Mouse (Mus musculus): ENCODE data around the gene Pon3.
A peak's percentile ranks its signal among the peaks of the same experiment; 100 is the strongest.

The Pon3 gene

DNA sequence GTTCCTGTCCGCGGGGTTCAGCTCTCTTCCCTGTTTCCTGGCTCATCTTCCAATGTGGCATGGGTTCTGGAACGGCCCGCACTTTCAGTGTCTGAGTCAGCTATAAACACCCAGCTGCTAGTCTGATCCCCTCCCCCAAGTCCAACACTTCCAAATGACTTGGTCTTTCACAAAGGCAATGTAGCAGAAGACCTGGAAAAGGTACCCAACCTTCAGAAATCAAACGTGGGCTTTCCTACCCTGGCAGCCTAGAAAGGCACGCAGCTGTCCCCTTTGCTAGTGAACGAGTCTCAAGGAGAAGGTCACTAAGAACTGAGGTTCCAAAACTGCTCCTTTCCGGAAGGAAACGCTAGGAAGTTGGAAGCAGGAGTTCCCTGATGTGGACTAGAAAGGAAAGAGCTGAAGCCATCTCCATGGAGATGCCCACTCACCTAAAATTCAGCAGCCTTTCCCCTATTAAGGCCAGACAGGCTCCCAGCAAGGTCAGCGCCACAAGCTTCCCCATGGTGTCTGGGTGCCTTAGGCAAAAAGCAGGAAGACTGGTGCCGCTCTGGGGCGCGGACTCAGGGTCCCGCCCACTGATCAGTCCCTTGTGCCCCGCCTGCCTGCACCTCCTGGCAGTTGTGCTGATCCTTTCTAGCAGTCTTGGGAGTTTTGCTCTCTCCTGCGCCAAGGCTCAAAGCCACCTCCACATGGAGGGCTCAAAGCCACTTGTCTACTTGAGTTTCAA lies at the start of gene Pon3:
Pon3 (minus strand) TSS at position 565 of the 730 bp plus-strand sequence.
- DNase-seq (ENCODE audit: low read depth, low spot score), result peak; percentile 91

DNA sequence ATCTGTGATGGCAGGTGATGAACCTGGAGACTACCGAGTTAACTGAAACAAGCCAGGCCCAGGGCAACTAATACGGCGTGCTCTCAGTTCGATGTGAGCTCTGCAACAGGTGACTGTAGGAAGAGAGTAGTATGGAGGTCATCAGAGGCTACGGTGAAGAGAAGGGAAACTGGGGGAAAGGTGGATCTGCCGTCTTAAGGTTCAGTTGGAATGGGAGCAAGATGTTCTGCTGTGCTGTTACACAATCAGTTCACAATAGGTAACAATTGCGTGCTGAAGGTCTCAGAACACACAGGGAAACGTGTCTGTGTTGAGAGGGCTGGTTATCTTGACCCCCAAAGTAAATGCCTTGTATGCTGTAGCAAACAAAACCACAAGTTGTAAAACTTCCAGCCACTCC lies 48.9 kb upstream of the Pon3 start:
- no peak for DNase-seq (ENCODE audit: low read depth, low spot score)

DNA sequence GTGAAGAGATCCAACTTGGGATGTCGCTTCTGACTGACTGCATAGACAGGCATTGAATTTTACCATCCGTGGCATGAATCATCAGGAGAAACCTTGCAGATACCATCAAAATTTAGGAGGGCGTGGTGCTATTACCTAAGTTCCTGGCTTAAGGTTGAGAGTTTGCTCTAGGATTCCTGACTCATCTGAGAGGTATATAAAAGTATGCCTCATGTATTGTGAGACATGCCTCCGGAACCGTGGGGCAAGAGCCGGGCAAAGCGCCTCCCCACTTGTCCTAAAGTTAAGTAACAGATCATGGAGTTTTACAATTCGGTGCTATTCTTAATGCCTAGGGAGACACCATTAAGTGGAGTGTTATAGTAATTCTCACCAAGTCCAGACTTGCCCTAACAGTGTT lies 44.5 kb upstream of the Pon3 start:
- no peak for DNase-seq (ENCODE audit: low read depth, low spot score)

DNA sequence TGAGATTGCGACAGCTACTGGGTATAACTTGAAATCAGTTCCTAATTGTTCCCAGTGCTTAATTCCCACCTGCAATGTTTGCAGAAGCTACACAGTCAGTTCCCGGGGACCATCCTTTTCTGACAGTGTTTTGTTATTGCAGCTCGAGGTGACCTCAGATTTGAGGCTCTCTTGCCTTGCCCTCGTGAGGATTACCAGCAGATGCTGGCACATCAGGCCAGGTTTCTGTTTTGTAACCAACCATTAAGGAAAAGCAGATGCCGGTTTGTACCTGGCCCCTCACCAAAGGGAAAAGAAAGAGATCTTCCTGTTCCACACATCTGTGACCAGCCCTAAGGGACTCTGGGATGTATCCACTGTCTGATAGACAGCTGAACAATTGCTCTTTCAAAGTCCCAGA lies 43.5 kb upstream of the Pon3 start:
- no peak for DNase-seq (ENCODE audit: low read depth, low spot score)

DNA sequence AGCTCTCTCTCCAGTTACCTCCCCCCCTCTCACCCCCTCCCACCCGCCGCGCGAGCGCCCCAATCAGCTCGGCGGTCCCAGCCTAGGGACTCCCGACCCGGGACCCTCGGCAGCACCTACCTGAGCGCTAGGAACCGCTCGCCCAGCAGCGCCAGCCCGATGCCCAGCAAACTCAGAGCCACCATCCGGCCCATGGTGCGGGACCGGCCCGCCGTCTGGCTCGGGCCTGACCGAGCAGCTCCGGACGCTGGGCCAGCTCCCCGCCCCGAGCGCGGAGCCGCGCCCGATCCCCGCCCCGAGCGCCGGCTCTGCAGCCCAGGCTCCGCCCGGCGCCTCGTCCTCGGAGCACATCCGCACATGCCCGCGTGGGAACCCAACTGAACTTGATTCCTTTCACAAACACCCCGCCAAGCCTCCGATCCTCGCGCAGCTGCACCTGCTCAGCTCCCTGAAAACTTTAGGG lies 42.0 kb upstream of the Pon3 start, which contains the start of gene Pon2:
Pon2 (minus strand) TSS at position 364 of the 463 bp plus-strand sequence.
- peak; percentile 81 for DNase-seq (ENCODE audit: low read depth, low spot score)

DNA sequence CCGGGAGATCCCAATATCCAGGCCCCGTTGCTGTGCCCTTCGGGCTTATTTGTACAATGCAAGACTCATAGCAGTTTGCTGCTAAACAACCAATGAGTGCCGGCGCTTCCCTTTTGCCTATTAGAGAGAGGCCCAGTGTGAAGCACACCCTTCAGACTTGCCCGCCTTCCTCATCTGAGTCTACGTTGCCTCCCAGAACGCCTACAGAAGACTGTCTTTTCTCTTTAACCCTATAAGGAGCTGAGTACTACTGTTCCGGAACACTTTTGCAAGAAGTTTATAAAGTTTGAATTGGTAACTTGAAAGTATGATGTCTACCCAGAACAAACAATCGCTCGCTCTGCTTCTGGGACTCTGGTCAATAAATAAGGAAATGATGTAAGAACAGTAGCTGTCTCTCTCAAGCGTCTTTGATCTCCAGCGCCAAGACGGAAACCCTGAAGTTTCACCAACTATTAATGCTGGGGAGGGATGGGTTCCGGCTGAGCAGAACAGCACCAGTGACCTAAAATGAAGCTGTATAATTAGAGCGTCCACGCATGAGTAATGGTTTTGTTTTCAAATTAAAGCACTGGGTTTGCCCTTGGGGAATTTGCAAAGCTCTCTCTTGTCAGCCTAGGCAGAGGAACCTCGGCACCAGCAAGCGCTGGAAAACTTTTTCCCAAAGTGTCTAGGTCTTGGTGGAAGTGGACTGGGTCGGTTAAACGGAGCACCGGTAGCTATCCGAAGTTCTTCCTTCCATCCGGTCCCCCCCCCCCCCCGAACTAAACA lies 41.4 kb upstream of the Pon3 start:
- DNase-seq (ENCODE audit: low read depth, low spot score), result peak; percentile 46

DNA sequence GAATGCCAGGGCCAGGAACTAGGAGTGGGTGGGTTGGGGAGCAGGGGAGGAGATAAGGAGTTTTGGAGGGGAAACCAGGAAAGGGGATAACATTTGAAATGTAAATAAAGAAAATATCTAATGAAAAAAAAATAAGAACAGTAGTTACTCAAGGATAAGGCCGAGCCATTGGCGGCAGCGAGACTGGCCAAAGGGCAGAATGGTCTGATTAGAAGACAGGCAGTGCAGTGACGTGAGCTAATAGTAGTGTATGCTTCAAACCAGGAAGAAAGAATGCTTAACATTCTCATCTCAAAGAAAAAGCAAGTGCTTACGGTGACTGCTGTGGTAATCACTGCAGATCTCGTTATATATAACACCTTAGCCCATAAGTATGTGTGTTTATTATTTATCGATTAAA lies 40.0 kb upstream of the Pon3 start:
- no peak for DNase-seq (ENCODE audit: low read depth, low spot score)

DNA sequence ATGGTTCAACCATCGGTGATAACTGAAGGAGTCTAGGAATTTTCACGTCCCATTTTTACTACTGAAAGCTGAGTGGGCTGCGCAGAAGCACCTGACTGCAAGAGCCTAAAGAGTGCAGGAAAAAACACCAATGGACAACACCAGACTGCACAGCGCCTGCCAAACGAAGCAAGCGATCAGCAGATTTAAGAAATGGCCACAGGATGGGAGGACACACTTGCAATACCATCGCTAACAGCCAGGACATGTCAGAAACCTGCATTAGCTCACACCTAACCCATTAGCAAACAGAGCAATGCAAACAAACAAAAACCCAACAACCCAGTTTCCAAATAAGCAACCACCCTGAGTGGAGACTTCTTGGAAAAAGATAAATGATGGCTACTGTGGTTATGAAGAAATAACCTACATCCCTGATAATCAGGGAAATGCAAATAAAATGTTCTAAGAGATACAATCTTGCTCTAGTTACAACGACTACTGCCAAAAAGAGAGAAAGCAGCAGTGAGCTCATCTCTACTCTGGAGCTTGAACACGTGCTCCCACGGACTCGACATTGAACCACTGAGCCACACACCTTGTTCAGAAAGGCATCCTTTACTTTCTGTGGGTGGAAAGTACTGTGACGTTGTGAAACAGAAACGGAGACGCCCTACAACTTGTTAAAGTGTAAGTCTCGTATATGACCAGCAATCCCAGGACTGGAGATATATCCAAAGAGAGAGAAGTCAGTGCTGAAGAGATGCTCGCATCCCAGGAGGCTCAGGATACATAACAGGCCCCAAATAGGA lies 38.8 kb upstream of the Pon3 start:
- no peak for DNase-seq (ENCODE audit: low read depth, low spot score)

DNA sequence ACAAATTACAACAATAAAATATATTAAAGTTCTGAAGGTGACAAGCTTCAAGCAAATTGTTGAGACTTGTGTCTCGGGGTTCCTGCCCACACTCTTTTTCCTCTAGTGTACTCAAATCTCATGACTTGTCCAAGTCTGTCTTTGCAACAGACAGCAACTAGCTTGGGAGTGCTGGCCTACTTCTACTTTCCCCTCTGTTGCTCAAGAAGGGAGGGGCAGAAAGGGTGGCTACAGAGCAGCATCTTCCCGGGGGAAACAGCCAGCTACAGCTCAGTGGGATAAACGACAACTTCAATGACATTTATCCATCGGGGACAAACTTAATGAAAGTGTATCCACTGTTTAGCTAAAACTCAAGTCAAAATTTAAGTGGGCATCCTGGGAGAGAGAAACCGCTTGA lies 36.8 kb upstream of the Pon3 start:
- no peak for DNase-seq (ENCODE audit: low read depth, low spot score)

DNA sequence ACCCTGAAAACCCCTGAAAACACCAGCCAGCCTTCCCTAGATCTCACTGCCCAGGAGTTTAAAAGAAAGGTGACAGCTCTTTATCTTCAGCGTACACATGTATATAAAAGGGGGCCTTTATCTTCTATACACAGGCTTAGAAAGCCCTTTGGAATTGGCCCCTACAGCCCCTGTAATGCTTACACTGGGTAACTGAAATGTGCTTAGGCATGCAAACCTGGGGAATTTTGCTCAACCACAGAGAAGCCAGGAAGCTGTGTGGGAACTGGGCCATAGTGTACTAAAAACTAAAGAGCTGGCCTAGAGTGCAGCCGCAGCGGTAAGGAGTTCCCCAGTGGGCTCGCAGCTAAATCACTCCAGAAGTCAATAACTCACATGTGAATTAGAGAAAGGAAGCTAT lies 35.4 kb upstream of the Pon3 start:
- DNase-seq (ENCODE audit: low read depth, low spot score), result no peak

DNA sequence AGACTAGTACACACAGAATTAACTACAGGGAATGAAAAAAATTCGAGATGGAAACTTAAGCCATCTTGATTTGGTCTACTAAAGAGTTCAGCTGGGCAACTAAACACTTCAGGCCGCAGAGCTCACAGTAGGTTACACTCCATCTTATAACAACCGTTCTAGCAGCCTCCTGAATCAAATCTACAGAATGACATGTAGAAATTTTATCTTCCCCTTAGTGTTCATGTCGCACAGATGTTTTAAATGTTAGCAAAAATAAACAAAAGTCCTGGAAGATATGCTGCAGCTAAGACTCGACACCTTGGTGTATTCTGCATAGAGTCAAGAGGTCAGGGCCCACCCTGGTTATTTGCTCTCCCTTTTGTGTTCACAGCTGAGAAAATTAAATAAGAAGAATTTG lies 31.8 kb upstream of the Pon3 start:
- DNase-seq (ENCODE audit: low read depth, low spot score), result no peak

DNA sequence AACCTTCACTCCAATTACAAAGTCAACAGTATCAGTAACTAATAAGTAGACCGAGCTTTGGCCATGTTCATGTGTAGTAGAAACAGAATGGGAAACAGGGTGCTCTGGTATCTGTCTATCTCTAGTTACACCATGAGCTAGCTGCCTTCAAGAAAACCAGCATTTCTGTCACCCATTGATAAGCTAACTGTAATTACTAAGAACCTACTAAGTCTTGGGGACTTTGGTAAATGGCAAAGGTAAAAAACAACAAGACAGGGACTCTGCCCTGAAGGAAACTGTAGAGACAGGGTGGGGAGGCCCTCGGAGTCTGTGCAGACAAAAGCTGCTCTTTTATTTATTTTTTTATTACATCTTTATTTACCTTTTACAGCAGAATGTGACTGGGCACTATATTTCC lies 31.3 kb upstream of the Pon3 start:
- DNase-seq (ENCODE audit: low read depth, low spot score), result no peak

DNA sequence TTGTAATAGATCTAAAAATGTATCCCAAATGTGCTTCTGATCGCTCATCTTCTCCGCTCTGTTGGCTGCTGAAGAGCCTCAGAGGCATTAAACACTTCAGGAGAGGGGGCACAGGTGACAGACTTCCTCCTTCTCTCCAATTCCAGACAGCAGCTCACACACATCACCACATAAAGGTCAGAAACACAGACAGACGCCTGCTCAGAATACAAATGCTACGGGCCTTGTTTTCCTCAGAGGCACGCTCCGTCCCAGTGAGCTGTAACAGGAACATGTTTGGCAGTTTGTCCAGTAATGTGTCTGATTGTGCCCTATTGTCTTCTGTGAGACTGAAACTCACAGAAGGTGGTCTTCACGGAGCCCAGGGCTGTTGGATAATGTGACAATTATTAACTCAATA lies 26.3 kb upstream of the Pon3 start:
- DNase-seq (ENCODE audit: low read depth, low spot score), result no peak

DNA sequence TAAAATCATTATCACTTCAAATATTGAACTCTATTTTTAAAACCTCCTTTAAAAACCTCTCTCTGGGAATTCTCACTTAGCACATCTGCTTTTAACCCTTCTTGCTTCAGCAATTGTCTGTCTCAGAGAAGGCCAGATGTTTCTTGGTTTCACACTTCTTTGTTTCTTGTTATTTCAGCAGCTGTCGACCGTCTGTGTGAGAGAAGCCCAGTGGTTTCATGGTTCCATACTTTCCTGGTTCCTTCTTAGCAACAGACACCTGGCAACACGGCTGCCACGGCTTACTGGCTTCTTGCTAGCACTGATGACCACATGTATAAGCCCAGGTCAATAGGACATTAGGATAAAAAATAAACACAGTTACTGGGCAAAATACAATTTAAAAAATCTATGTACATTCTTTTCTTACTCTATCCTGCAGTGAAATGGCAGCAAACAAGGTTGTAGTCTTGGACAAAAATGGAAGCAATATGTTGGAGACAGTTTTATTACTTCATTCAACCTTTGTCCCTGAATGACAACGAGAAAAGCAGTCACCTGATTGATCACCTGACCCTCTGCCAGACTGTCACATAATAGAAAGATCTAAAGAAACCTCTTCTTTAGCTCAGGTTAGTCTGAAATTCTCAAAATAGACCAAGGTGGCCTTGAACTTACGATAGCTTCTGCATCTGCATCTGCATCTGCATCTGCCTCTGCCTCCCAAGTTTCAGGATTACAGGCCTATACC lies 24.7 kb upstream of the Pon3 start:
- DNase-seq (ENCODE audit: low read depth, low spot score), result no peak

DNA sequence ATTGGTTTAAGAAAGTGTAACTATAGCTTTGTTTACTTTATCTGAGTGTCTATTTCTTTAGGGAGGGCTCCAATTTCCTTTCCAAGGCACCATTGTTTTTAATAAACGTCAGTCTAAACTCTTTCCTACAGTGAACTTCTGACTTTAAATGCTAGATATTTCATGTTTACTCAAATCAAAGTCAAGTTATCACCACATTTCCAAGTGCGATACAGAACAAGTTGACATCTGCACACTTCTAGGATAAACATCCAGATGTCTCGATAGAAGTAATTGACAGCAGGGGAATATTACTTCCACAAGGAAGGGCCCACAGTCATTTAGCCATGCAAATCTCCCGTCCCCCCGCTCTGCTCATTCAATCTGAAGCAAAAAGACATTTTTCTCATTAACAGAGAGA lies 21.9 kb upstream of the Pon3 start:
- DNase-seq (ENCODE audit: low read depth, low spot score), result no peak

DNA sequence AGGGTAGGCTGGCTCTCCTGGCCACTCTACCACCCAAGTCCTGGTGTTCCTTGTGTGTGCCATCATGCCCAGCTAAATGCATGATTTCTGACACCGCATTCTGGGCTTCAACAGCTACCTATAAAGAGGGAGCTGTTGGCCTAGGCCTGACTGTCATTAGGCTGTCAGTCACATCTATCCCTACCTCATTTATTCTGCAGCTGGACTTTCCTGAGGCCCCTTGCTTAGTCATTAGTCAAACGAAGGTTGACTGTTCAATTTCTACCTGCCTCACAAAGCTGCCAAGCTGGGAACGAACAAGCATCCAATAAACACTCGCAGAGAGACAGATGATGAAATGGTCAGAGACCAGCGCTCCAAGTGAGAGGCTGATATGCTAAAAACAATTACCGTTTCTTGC lies 13.6 kb upstream of the Pon3 start:
- no peak for DNase-seq (ENCODE audit: low read depth, low spot score)

DNA sequence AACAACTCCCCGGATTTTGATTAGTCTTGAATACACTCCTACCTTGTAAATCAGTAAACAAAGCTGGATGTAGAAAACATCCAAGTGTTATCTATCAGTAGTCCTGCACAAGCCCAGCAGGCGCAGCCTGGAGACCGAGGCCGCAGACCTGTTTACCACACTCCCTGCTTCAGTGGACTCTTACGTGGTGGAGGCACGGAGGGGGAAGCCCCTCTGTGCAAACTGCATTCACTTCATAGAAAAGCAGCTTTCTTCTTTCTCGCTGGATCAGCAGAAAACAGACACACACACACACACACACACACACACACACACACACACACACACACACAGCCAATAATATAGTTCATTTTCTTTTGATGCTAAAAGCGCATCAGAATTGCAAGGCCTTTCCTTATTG lies 8.7 kb upstream of the Pon3 start:
- no peak for DNase-seq (ENCODE audit: low read depth, low spot score)

DNA sequence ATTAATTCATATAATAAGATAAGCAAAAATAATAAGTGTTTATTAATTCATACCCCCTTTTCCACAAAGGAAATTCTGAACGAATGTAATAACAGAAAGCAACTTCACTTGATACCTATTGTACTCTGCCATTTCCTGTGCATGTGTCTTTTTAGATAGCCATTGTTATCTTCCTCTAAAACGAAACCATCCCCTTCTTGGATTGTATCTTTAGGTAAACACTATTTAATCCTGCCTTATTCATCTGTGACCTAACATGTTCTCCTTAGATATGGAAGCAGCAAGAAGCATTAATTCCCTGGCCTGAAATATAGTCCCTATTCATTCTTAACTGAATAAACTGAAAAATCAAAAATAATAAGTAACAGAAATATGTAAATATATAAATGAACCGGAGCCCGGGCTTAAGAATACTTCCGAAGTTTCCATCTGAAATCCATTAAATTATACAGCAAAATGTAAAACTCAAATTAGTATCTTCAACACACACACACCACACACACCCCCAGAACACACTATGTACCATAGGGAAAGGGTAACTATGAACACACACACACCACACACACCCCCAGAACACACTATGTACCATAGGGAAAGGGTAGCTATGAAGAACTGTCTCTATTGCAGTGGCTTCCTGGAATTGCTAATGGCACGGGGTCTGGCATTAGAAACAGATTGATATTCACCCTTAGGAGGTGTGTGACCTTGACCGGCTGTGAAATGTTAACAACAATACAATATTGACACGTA lies 7.3 kb upstream of the Pon3 start:
- DNase-seq (ENCODE audit: low read depth, low spot score), result no peak

DNA sequence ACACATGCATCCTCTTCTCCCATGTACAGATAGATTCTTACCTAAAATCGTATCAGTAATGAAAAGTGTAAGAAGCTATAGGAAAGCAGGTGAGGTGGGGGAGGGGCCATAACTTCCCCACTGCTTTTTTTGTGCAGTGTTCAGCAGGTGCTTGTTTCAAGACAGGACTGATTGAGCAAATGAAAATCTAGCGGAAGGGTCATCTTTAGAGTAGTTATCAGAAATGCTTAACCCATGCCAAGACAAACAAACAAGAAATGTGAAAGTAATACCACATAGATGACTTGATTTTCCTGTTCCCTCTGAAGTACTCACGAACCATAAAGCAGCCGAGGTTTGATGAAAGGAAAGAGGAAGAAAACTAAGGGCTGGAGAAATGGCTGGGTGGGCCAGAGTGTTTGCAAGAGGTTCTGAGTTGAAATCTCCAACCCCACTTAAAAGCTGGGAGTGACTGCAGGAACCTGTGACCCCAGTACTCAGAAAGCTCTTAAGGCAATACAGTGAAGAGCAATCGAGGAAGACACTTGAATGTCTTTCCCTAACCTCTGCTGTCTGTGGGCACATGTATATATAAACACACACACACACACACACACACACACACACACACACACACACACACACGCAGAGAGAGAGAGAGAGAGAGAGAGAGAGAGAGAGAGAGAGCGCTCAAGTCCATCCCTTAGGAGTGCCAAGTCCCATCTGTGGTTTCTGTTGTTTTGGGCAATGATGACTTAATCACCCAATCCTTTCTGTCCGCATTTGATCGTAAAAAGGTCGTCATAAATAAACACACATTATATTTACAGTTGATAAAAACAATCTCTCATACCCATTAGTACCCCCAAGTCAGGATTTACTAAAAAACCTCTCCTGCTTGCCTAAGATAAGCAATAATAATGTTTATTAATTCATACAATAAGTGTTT lies 6.5 kb upstream of the Pon3 start:
- no peak for DNase-seq (ENCODE audit: low read depth, low spot score)

DNA sequence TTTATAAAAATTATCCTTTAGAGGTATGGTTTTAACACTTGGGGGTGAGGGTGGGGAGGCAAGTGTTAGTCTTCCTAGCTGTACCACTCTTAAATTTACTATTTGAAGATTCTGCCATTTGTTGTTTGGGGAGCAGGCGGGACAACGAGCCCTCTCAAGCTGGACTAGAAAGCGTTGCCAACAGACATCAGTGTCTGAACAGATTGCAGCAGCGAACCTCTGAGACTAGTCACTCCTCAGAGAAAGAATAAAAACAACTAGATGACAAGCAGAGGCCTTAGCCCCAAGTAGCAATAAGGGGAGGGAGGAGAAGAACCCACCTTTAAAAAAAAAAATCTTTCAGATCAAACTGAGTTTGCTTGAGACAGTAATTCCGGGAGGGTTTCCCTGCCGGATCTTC lies 795 bp downstream of the Pon3 start:
- DNase-seq (ENCODE audit: low read depth, low spot score), result no peak
